Mouse (Mus musculus) embryonic fibroblast, embryonic 13.5 days (primary cell): Measurements from ENCODE around the gene Iqschfp.

Experiments
- CTCF ChIP-seq: IDR thresholded peaks from 2 replicates; pipeline ENCODE4 v1.5.1; 2011; ENCODE audit warnings: mild to moderate bottlenecking, control low read depth, low read length, moderate library complexity, borderline replicate concordance; ENCODE audit not compliant: insufficient read depth
- POLR2A ChIP-seq: IDR thresholded peaks from 2 replicates; pipeline ENCODE4 v1.6.1; 2011; ENCODE audit warnings: low read depth, mild to moderate bottlenecking, control low read depth, low read length, moderate library complexity

GRCm38 (mm10) chr3:68506769-68507318 is 614.8 kb downstream of the Iqschfp start:
- no peak for TF ChIP-seq CTCF
- no peak for TF ChIP-seq POLR2A
